Mouse (Mus musculus) CH12.LX (cell line): ENCODE results near the gene Zswim4. TPM values are rescaled to one million over a fixed set of nuclear protein-coding genes. Genes with fewer than 3 reads are reported as not detected.

Experiments used
- DNase-seq: peaks from one replicate; pipeline ENCODE4 v3.0.0-alpha.2; 2013; ENCODE audit errors: extremely low read depth
- H3K27ac ChIP-seq: 2 replicates; pipeline ENCODE4 v1.5.1; 2012; ENCODE audit warnings: low read depth, mild to moderate bottlenecking, control low read depth, moderate library complexity; ENCODE audit not compliant: insufficient read depth
- H3K27me3 ChIP-seq: replicated peaks from 2 replicates; pipeline ENCODE3; 2012; ENCODE audit warnings: inconsistent platforms
- H3K36me3 ChIP-seq, 2 experiments: replicated peaks in 1 of 2; 2 replicates each; pipeline versions ENCODE3 to v1.6.1; 2012; ENCODE audit warnings: inconsistent platforms in 1 of 2, low read length in 1 of 2, mild to moderate bottlenecking in 1 of 2, mixed read lengths in 1 of 2, moderate library complexity in 1 of 2; ENCODE audit not compliant: control insufficient read depth in 1 of 2, insufficient read depth in 1 of 2
- H3K4me1 ChIP-seq, 2 experiments: 2 replicates each; pipeline ENCODE4 v1.6.1; 2012; ENCODE audit warnings: inconsistent platforms in 1 of 2, moderate library complexity in 1 of 2; ENCODE audit not compliant: insufficient read depth in 2 of 2, control insufficient read depth in 1 of 2
- H3K4me2 ChIP-seq: 2 replicates; pipeline ENCODE4 v1.6.1; 2012; ENCODE audit warnings: low read depth, mild to moderate bottlenecking, control low read depth; ENCODE audit not compliant: poor library complexity, insufficient read depth, severe bottlenecking
- H3K4me3 ChIP-seq, 3 experiments: fragments of 150-350 bp in 1 of 3; sonication (generic) in 1 of 3; replicated peaks in 1 of 3; 2 replicates each; pipeline versions ENCODE3 to v1.5.1; 2011 to 2012; ENCODE audit warnings: low read depth in 2 of 3, low read length in 2 of 3, mild to moderate bottlenecking in 2 of 3, moderate library complexity in 2 of 3, control low read depth in 1 of 3, improper control_type of control experiment in 1 of 3, inconsistent platforms in 1 of 3, mixed read lengths in 1 of 3; ENCODE audit not compliant: poor library complexity in 1 of 3
- H3K79me2 ChIP-seq: replicated peaks from 2 replicates; pipeline ENCODE4 v1.6.1; 2012; ENCODE audit warnings: mild to moderate bottlenecking, moderate library complexity; ENCODE audit not compliant: control insufficient read depth, poor library complexity, insufficient read depth, severe bottlenecking; ENCODE audit errors: extremely low read depth
- H3K9ac ChIP-seq: 2 replicates; pipeline ENCODE4 v1.6.1; 2012; ENCODE audit warnings: low read depth, mild to moderate bottlenecking, control low read depth, moderate library complexity; ENCODE audit not compliant: insufficient read depth
- H3K9me3 ChIP-seq: replicated peaks from 2 replicates; pipeline ENCODE3; 2012; ENCODE audit warnings: low read length, inconsistent platforms, mixed read lengths
- CHD2 ChIP-seq: IDR thresholded peaks from 2 replicates; pipeline ENCODE4 v1.6.1; 2011; ENCODE audit warnings: low read length, improper control_type of control experiment
- E2F4 ChIP-seq: IDR thresholded peaks from 2 replicates; pipeline ENCODE4 v1.6.1; 2011; ENCODE audit warnings: low read depth, low read length, improper control_type of control experiment; ENCODE audit not compliant: insufficient replicate concordance
- ELF1 ChIP-seq: IDR thresholded peaks from 2 replicates; pipeline ENCODE4 v1.6.1; 2014; ENCODE audit warnings: low read depth, mild to moderate bottlenecking, inconsistent platforms, low read length, improper control_type of control experiment
- EP300 ChIP-seq: IDR thresholded peaks from 2 replicates; pipeline ENCODE4 v1.6.1; 2011; ENCODE audit warnings: low read length, improper control_type of control experiment
- ETS1 ChIP-seq: conservative IDR thresholded peaks from 2 replicates; pipeline ENCODE4 v1.6.1; 2012; ENCODE audit warnings: low read depth, mild to moderate bottlenecking, inconsistent platforms, low read length, improper control_type of control experiment, moderate library complexity
- HCFC1 ChIP-seq: IDR thresholded peaks from 2 replicates; pipeline ENCODE4 v1.6.1; 2012; ENCODE audit warnings: low read depth, mild to moderate bottlenecking, inconsistent platforms, low read length, improper control_type of control experiment
- IRF4 ChIP-seq: IDR thresholded peaks from 2 replicates; pipeline ENCODE4 v1.6.1; 2014; ENCODE audit warnings: low read depth, mild to moderate bottlenecking, inconsistent platforms, low read length, improper control_type of control experiment
- JUN ChIP-seq: IDR thresholded peaks from 2 replicates; pipeline ENCODE4 v1.6.1; 2011; ENCODE audit warnings: low read depth, mild to moderate bottlenecking, low read length, improper control_type of control experiment, moderate library complexity; ENCODE audit not compliant: insufficient read depth
- MYC ChIP-seq: IDR thresholded peaks from 2 replicates; pipeline ENCODE4 v1.6.1; 2011; ENCODE audit warnings: low read depth, mild to moderate bottlenecking, improper control_type of control experiment, low read length
- NRF1 ChIP-seq: IDR thresholded peaks from 2 replicates; pipeline ENCODE4 v1.6.1; 2014; ENCODE audit warnings: low read depth, mild to moderate bottlenecking, inconsistent platforms, low read length, improper control_type of control experiment, moderate library complexity
- POLR2A ChIP-seq: IDR thresholded peaks from 2 replicates; pipeline ENCODE4 v1.6.1; 2011; ENCODE audit warnings: low read depth, mild to moderate bottlenecking, improper control_type of control experiment, low read length
- POLR2AphosphoS2 ChIP-seq: IDR thresholded peaks from 2 replicates; pipeline ENCODE4 v1.6.1; 2011; ENCODE audit warnings: low read depth, low read length, improper control_type of control experiment
- RAD21 ChIP-seq: IDR thresholded peaks from 2 replicates; pipeline ENCODE4 v1.6.1; 2011; ENCODE audit warnings: low read depth, mild to moderate bottlenecking, low read length, improper control_type of control experiment, moderate library complexity
- SIN3A ChIP-seq: IDR thresholded peaks from 2 replicates; pipeline ENCODE4 v1.6.1; 2012; ENCODE audit warnings: low read length, improper control_type of control experiment, inconsistent platforms
- TBP ChIP-seq: conservative IDR thresholded peaks from 2 replicates; pipeline ENCODE4 v1.6.1; 2011; ENCODE audit warnings: low read depth, low read length, improper control_type of control experiment
- TCF12 ChIP-seq: IDR thresholded peaks from 2 replicates; pipeline ENCODE4 v1.6.1; 2014; ENCODE audit warnings: low read depth, mild to moderate bottlenecking, inconsistent platforms, low read length, improper control_type of control experiment
- ZC3H11A ChIP-seq: IDR thresholded peaks from 2 replicates; pipeline ENCODE4 v1.6.1; 2012; ENCODE audit warnings: low read depth, mild to moderate bottlenecking, inconsistent platforms, low read length, improper control_type of control experiment
- ZMIZ1 ChIP-seq: IDR thresholded peaks from 2 replicates; pipeline ENCODE4 v1.6.1; 2012; ENCODE audit warnings: low read depth, mild to moderate bottlenecking, inconsistent platforms, low read length, improper control_type of control experiment
- ZNF384 ChIP-seq: IDR thresholded peaks from 2 replicates; pipeline ENCODE4 v1.6.1; 2012; ENCODE audit warnings: low read depth, low read length, improper control_type of control experiment, inconsistent platforms
- dilution Hi-C: fragments of 300-500 bp; cut with MboI; formaldehyde crosslinking; loops from 2 replicates; pipeline ENCODE4 v1.14.3; 2020; ENCODE audit warnings: low sequenced_read_pairs; ENCODE audit not compliant: extremely low pct_unique_long_range_greater_than_20kb, extremely low pct_ligation_motif_present
- in situ Hi-C: fragments of 300-500 bp; cut with MboI; formaldehyde crosslinking; loops from 3 replicates; pipeline ENCODE4 v1.14.3; 2019; ENCODE audit warnings: low sequenced_read_pairs, low pct_ligation_motif_present, low pct_unique_long_range_greater_than_20kb, mixed read lengths
- polyA plus RNA-seq: library from polyadenylated mRNA; unstranded; fragments of >175 nt; gene quantifications from 2 replicates; pipeline ENCODE4 v1.2.1, GENCODE M21; 2012; ENCODE audit warnings: low read depth; ENCODE audit not compliant: insufficient read length
- total RNA-seq, 2 experiments: library from RNA; depleted of rRNA; stranded (reverse); fragments of 300-350 nt in 1 of 2; fragments of >200 nt in 1 of 2; gene quantifications; 2 replicates each; pipeline ENCODE4 v1.2.3; 2012 to 2014

The Zswim4 gene
- total and polyA plus RNA-seq, 3 experiments = 4.9 to 9.7 (median 9.1) TPM

GRCm38 (mm10) chr8:84208381-84209380 is 28.2 kb downstream of the Zswim4 start:
- dilution Hi-C loops (no loop called here), in situ Hi-C loops (loop anchor here (25.0 kb wide), 1 partner anchor 154 kb away; no protein-coding TSS in a partner anchor)
- TF ChIP-seq JUN (no peak), CHD2 (no peak), ZNF384 (no peak), RAD21 (no peak), POLR2A (no peak; the same call in 1 of the 2 replicates), E2F4 (no peak), SIN3A (no peak), IRF4 (no peak), MYC (no peak), NRF1 (no peak), ZMIZ1 (no peak), EP300 (no peak), TBP (no peak), HCFC1 (no peak)
- DNase-seq = no peak
- no peak overlapping the region for H3K4me3 ChIP-seq
- H3K27me3 ChIP-seq = no peaks in the 10 kb centered on the region
- H3K36me3 ChIP-seq = peaks cover 54 to 80% of the 10 kb centered on the region in 2 experiments
- peaks cover 12 to 33% of the 10 kb centered on the region in 2 experiments for H3K4me1 ChIP-seq
- no peaks in the 10 kb centered on the region for H3K9me3 ChIP-seq
- peaks cover 13% of the 10 kb centered on the region for H3K79me2 ChIP-seq
- no peak overlapping the region for H3K9ac ChIP-seq
- no peak overlapping the region for H3K4me2 ChIP-seq
- H3K27ac ChIP-seq = peak overlapping the region; percentile 60

- Histone ChIP-seq H3K9ac (no peak overlapping the region), H3K27me3 (no peaks in the 10 kb centered on the region), H3K9me3 (no peaks in the 10 kb centered on the region), H3K79me2 (peaks cover 13% of the 10 kb centered on the region), H3K4me1 (peaks cover 12 to 39% of the 10 kb centered on the region in 2 experiments), H3K36me3 (peaks cover 51 to 71% of the 10 kb centered on the region in 2 experiments), H3K4me2 (no peak overlapping the region), H3K27ac (peak overlapping the region; percentile 60), H3K4me3 (no peak overlapping the region)
- dilution Hi-C loops (no loop called here), in situ Hi-C loops (loop anchor here (25.0 kb wide), 1 partner anchor 154 kb away; no protein-coding TSS in a partner anchor)
- TF ChIP-seq TCF12 = peak; percentile 39; the same call in 1 of the 2 replicates
- TF ChIP-seq JUN = peak; percentile 30; the same call in 1 of the 2 replicates
- peak; percentile 63 for TF ChIP-seq ELF1
- no peak for TF ChIP-seq CHD2
- no peak for TF ChIP-seq ZMIZ1
- TF ChIP-seq ZC3H11A = no peak
- TF ChIP-seq ETS1 = peak; percentile 29; the same call in 1 of the 2 replicates
- 0 out of 2 replicates have a peak, but pooled peaks have one; percentile 40 for TF ChIP-seq POLR2AphosphoS2
- TF ChIP-seq HCFC1 = 0 out of 2 replicates have a peak, but pooled peaks have one; percentile 29
- DNase-seq = no peak
Measured at GRCm38 (mm10) chr8:84207811-84208210, 29.0 kb downstream of the Zswim4 start.
